Comparison of ENCODE assay signal across 23 mouse cellular contexts in genomic region chr4:154890887-154891286, GRCm38 (mm10). TPM values are rescaled to one million over a fixed set of nuclear protein-coding genes. Genes with fewer than 3 reads are reported as not detected.
DNase-seq lines count a peak whose midpoint lies in the region; ATAC-seq and TF ChIP-seq lines count a peak whose summit lies in the region.
"Had no signal": no experiment of that assay in that cellular context is flagged by ENCODE, and none has a peak within 500 bp of the region (broad histone marks: within the 10 kb centered on the region; RNA-seq: fewer than 3 reads in every experiment).

No protein-coding gene starts in this region.

- 63% methylated on average over 14 of the region's 14 CpGs for WGBS in lung, embryonic 16.5 days
- WGBS in lung, adult 2 months, result 71% methylated on average over 14 of the region's 14 CpGs
- 85% methylated on average over 14 of the region's 14 CpGs for WGBS in intestine, embryonic 16.5 days

- H3K4me2 ChIP-seq in lung, embryonic 16.5 days (ENCODE audit: low read depth, low read length), result no peak overlapping the region
- H3K4me2 ChIP-seq in intestine, embryonic 16.5 days (ENCODE audit: low read depth, low read length), result no peak overlapping the region
- H3K4me2 ChIP-seq: embryonic facial prominence, embryonic 12.5 days; forebrain, embryonic 13.5 days; forebrain, embryonic 15.5 days had no signal

- H3K36me3 ChIP-seq in lung, embryonic 16.5 days (ENCODE audit: control insufficient read depth, insufficient read depth, low read length), result no peaks in the 10 kb centered on the region
- no peaks in the 10 kb centered on the region for H3K36me3 ChIP-seq in intestine, embryonic 16.5 days (ENCODE audit: control insufficient read depth, insufficient read depth, low read length)
- H3K36me3 ChIP-seq: embryonic facial prominence, embryonic 10.5 days; embryonic facial prominence, embryonic 12.5 days; forebrain, embryonic 15.5 days; G1E had no signal

- 0 out of 2 replicates have a peak, but pooled peaks have one; percentile 32 for ATAC-seq in lung, embryonic 16.5 days (ENCODE audit: low read depth)
- ATAC-seq in intestine, embryonic 16.5 days, result no peak
- ATAC-seq: activated CD4-positive, CD25-positive, alpha-beta regulatory T cell, adult 4 months; forebrain, embryonic 13.5 days; forebrain, embryonic 15.5 days; forebrain, postnatal 0 days had no signal

- TF ChIP-seq CTCF in lung, adult 2 months (IDR thresholded peaks at IDR 0.05; ENCODE audit: insufficient read depth, low read length), result no peak

- no peak overlapping the region for H3K27ac ChIP-seq in lung, embryonic 16.5 days (ENCODE audit: low read length)
- H3K27ac ChIP-seq in intestine, embryonic 16.5 days (ENCODE audit: low read length), result no peak overlapping the region
- H3K27ac ChIP-seq: embryonic facial prominence, embryonic 10.5 days; embryonic facial prominence, embryonic 12.5 days; forebrain, embryonic 13.5 days; forebrain, embryonic 15.5 days had no signal

- no peaks in the 10 kb centered on the region for H3K4me1 ChIP-seq in lung, embryonic 16.5 days (replicated peaks; ENCODE audit: control insufficient read depth, insufficient read depth, low read length)
- no peaks in the 10 kb centered on the region for H3K4me1 ChIP-seq in lung, adult 2 months (ENCODE audit: control insufficient read depth, insufficient read depth, low read length)
- H3K4me1 ChIP-seq in intestine, embryonic 16.5 days (ENCODE audit: control insufficient read depth, insufficient read depth, low read length), result no peaks in the 10 kb centered on the region
- H3K4me1 ChIP-seq: forebrain, embryonic 13.5 days; forebrain, embryonic 15.5 days had no signal

- no peak overlapping the region for H3K9ac ChIP-seq in lung, embryonic 16.5 days (ENCODE audit: low read length)
- no peak overlapping the region for H3K9ac ChIP-seq in intestine, embryonic 16.5 days (ENCODE audit: low read depth, low read length)
- H3K9ac ChIP-seq: embryonic facial prominence, embryonic 12.5 days; forebrain, embryonic 13.5 days; forebrain, embryonic 15.5 days; forebrain, postnatal 0 days had no signal

- no peak overlapping the region for H3K4me3 ChIP-seq in lung, embryonic 16.5 days (ENCODE audit: low read length)
- H3K4me3 ChIP-seq in lung, adult 2 months (replicated peaks; ENCODE audit: extremely low read depth, low read depth, low read length), result no peak overlapping the region
- H3K4me3 ChIP-seq in intestine, embryonic 16.5 days (ENCODE audit: low read length), result no peak overlapping the region
- H3K4me3 ChIP-seq: embryonic facial prominence, embryonic 10.5 days; embryonic facial prominence, embryonic 12.5 days; forebrain, embryonic 13.5 days; forebrain, embryonic 15.5 days had no signal

- no peaks in the 10 kb centered on the region for H3K9me3 ChIP-seq in lung, embryonic 16.5 days (ENCODE audit: control insufficient read depth, low read length)
- H3K9me3 ChIP-seq in intestine, embryonic 16.5 days (ENCODE audit: control insufficient read depth, low read length), result no peaks in the 10 kb centered on the region
- H3K9me3 ChIP-seq: embryonic facial prominence, embryonic 10.5 days; embryonic facial prominence, embryonic 12.5 days; forebrain, embryonic 13.5 days; forebrain, embryonic 15.5 days; G1E had no signal

- DNase-seq in lung, postnatal 10 days, result no peak
- DNase-seq in lung, postnatal 36 days, result peak; percentile 17
- DNase-seq in lung, adult 2 months, result no peak
- DNase-seq in spleen, adult 12 weeks (ENCODE audit: low spot score), result peak; percentile 0
- no peak for DNase-seq in spleen, postnatal 14 days (ENCODE audit: low spot score in 2 of 2)
- DNase-seq: adrenal gland, adult 8-10 months; adrenal gland, postnatal 14 days; adrenal gland, postnatal 36 days; cerebellum, adult 18-20 months; cerebellum, adult 8-10 months; cerebellum, postnatal 10 days; cerebellum, postnatal 25 days; forebrain, postnatal 0 days had no signal

- H3K27me3 ChIP-seq in lung, embryonic 16.5 days (ENCODE audit: control insufficient read depth, insufficient read depth, low read depth, low read length), result no peaks in the 10 kb centered on the region
- no peaks in the 10 kb centered on the region for H3K27me3 ChIP-seq in intestine, embryonic 16.5 days (replicated peaks; ENCODE audit: control insufficient read depth, insufficient read depth, low read length)
- H3K27me3 ChIP-seq: embryonic facial prominence, embryonic 12.5 days; forebrain, embryonic 15.5 days; Patski had no signal

- TF ChIP-seq POLR2A in lung, adult 2 months (IDR thresholded peaks at IDR 0.05; ENCODE audit: borderline replicate concordance, extremely low read depth, low read depth, low read length), result no peak

RNA-seq across cellular contexts. Expression of gene Fam213b, which starts 8.0 kb away (rescaled TPM):
- polyA plus RNA-seq in lung, embryonic 16.5 days (2015; fragmentation: Nextera tagmentation; extraction: Ambion mirVana), result 31.4 and 34.6 TPM in 2 replicates
- polyA plus RNA-seq in lung, adult 2 months (2012; rRNA removed), result 8.9 and 14.8 TPM in 2 replicates
- polyA plus RNA-seq in intestine, embryonic 16.5 days (2015; fragmentation: Nextera tagmentation; extraction: Ambion mirVana), result 39.7 and 42.8 TPM in 2 replicates
- polyA plus RNA-seq: G1E had no signal

RNA-seq across cellular contexts. Expression of gene Mmel1, which starts 21.5 kb away (rescaled TPM):
- polyA plus RNA-seq in lung, embryonic 16.5 days (2015; fragmentation: Nextera tagmentation; extraction: Ambion mirVana), result 0.15 and 0.35 TPM in 2 replicates
- polyA plus RNA-seq in lung, adult 2 months (2012; rRNA removed), result 0.09 and 0.12 TPM in 2 replicates
- 0.10 and 0.39 TPM in 2 replicates for polyA plus RNA-seq in intestine, embryonic 16.5 days (2015; fragmentation: Nextera tagmentation; extraction: Ambion mirVana)
- polyA plus RNA-seq: activated CD4-positive, CD25-positive, alpha-beta regulatory T cell, adult 4 months; Patski had no signal

RNA-seq across cellular contexts. Expression of gene Tnfrsf14, which starts 37.5 kb away (rescaled TPM):
- polyA plus RNA-seq in lung, embryonic 16.5 days (2015; fragmentation: Nextera tagmentation; extraction: Ambion mirVana), result 1.7 and 1.9 TPM in 2 replicates
- 51.1 and 56.8 TPM in 2 replicates for polyA plus RNA-seq in lung, adult 2 months (2012; rRNA removed)
- polyA plus RNA-seq in intestine, embryonic 16.5 days (2015; fragmentation: Nextera tagmentation; extraction: Ambion mirVana), result 2.3 and 3.5 TPM in 2 replicates
- polyA plus RNA-seq: forebrain, embryonic 15.5 days; forebrain, postnatal 0 days had no signal

RNA-seq across cellular contexts. Expression of gene Ttc34, which starts 53.6 kb away (rescaled TPM):
- polyA plus RNA-seq in lung, embryonic 16.5 days (2015; fragmentation: Nextera tagmentation; extraction: Ambion mirVana), result 0.19 and 0.21 TPM in 2 replicates
- polyA plus RNA-seq in lung, adult 2 months (2012; rRNA removed), result 4.8 and 5.1 TPM in 2 replicates
- polyA plus RNA-seq in intestine, embryonic 16.5 days (2015; fragmentation: Nextera tagmentation; extraction: Ambion mirVana), result 0.06 and 0.12 TPM in 2 replicates
- polyA plus RNA-seq: activated CD4-positive, CD25-positive, alpha-beta regulatory T cell, adult 4 months; C2C12; G1E; Patski had no signal

Comparison
In these comparisons a context has a peak if more than half of its experiments do, and no peak if none do; other contexts are left out.
1. DNase-seq: peak in lung, postnatal 36 days (single experiment) and spleen, adult 12 weeks (single experiment); none in lung, postnatal 10 days (single experiment), lung, adult 2 months (single experiment) and spleen, postnatal 14 days (0 of 2).
2. RNA of gene Tnfrsf14, which starts 37.5 kb away (polyA plus RNA-seq): 51.1 to 56.8 TPM in lung, adult 2 months; 2.3 to 3.5 TPM in intestine, embryonic 16.5 days and 1.7 to 1.9 TPM in lung, embryonic 16.5 days; every median in the first group is over 10 times any median in the second.